Mouse (Mus musculus) lung, adult 2 months (tissue): ENCODE measurements at regions not wholly inside any gene's neighbourhood (a gene's known extent, or its start where the extent isn't known, plus 50 kb on each side); places are given as distances from the start of the nearest gene placed in this dataset.

Experiments
- DNase-seq: peaks from one replicate; pipeline ENCODE4 v3.0.0; 2022
- H3K4me1 ChIP-seq: fragments of 200-500 bp; 2 replicates; pipeline ENCODE4 v1.6.1; 2011; ENCODE audit warnings: low read length; ENCODE audit not compliant: control insufficient read depth, insufficient read depth
- H3K4me3 ChIP-seq: fragments of 200-500 bp; replicated peaks from 2 replicates; pipeline ENCODE3; 2011; ENCODE audit warnings: low read depth, mild to moderate bottlenecking, control low read depth, low read length; ENCODE audit errors: extremely low read depth
- CTCF ChIP-seq: fragments of 200-500 bp; IDR thresholded peaks from 2 replicates; pipeline ENCODE4 v1.5.1; 2011; ENCODE audit warnings: mild to moderate bottlenecking, low read length, control low read depth; ENCODE audit not compliant: insufficient read depth
- POLR2A ChIP-seq: fragments of 200-500 bp; IDR thresholded peaks from 2 replicates; pipeline ENCODE4 v1.6.1; 2011; ENCODE audit warnings: low read depth, mild to moderate bottlenecking, control low read depth, low read length, borderline replicate concordance; ENCODE audit errors: extremely low read depth
- WGBS: fragments of 180-500 bp; shearing (Covaris S2); methylation state at CpG from one replicate; pipeline ENCODE4 v1.1.7; 2018; 5-methylcytosine and 5-hydroxymethylcytosine counted together

DNA sequence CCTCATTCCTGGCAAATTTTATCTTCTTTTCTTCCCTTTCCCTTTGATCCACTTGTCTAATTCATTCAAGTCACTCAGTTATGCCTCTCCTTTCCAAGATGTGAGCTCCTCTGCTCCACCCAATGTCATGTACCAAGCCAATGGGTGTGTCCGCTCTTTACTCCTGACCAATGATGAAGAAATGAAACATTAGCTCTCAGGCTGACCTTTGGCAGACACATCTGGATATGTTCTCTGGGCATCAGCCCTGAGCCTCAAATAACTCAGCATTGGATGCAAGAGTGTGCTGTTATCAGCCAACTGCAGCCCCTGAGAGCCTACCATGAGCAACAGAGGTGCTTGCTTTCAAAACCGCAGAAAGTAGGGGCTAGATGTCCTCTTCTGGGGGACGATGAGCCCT lies 186.2 kb upstream of the Unc93a2 start:
- WGBS, result 85% methylated on average over 3 of the region's 3 CpGs
- DNase-seq, result no peak
- H3K4me1 ChIP-seq, result no peaks in the 10 kb centered on the region
- TF ChIP-seq CTCF (no peak), POLR2A (no peak)
- no peak overlapping the region for H3K4me3 ChIP-seq

DNA sequence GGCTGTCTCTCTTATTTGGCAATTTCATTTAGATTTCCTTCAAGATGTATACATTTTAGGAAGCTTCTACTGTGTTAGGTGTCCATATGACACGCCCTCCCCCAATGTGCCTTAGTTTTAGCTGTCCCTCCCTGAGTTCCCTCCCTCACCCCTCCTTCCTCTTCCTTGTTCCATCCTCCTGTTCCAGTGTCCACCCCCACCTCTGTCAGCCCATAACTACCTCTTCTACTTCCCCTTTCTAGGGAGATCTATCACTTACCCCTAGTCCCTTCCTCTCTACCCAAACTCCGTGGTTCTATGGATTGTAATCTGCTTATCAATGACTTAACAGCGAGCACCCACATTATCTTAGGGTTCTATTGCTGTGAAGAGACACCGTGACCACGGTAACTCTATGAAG lies 183.2 kb upstream of the Unc93a2 start:
- no peak for TF ChIP-seq CTCF
- TF ChIP-seq POLR2A, result no peak
- WGBS, result 86% methylated on average over 5 of the region's 5 CpGs
- no peak for DNase-seq

DNA sequence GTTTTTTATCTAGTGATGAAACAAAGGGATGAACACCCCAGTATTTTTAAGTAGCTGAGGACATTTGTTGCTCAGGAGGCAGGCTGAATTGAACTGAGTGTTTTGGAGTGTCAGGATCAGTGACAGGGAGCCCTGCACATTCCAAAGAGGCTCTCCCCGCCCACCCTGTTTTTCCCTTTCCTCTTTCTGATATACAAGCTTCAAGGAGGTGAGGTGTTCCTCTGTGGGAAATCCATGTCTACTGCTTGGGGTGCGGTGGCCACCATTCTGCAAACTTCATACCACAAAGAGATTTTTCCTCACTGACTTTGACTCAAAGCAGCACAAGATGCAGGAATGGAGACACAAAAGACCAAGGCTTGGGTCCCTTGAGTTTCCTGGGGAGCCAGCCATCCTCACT lies 180.5 kb upstream of the Unc93a2 start:
- TF ChIP-seq POLR2A (no peak), CTCF (no peak)
- WGBS, result 75% methylated on average over 2 of the region's 2 CpGs
- no peak for DNase-seq
- Histone ChIP-seq H3K4me1 (no peaks in the 10 kb centered on the region), H3K4me3 (no peak overlapping the region)

More for the DNA sequence above, 183.2 kb upstream of the Unc93a2 start:
- H3K4me1 ChIP-seq, result no peaks in the 10 kb centered on the region
- no peak overlapping the region for H3K4me3 ChIP-seq

DNA sequence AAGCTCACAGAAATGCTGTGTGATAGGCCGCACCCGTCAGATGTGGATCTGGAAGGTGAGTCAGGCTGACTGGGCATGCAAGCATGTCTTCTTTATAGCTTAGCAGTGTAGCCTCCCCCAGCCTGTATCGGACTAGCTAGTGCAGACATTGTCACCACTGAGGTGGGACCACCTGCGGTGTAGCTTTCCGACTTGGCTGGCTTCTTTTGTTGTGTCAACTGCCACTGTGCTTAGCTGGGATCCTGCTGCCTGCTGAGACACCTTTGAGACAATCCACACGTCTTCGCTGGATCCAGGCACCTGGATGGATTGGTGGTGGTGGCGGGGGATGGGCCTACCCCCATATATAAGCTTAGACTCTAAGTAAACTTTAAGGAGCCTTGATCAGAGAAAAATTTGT lies 177.7 kb upstream of the Unc93a2 start:
- DNase-seq, result no peak
- WGBS, result 72% methylated on average over 8 of the region's 8 CpGs
- no peak overlapping the region for H3K4me3 ChIP-seq
- TF ChIP-seq CTCF, result no peak
- no peak for TF ChIP-seq POLR2A
- H3K4me1 ChIP-seq, result no peaks in the 10 kb centered on the region

DNA sequence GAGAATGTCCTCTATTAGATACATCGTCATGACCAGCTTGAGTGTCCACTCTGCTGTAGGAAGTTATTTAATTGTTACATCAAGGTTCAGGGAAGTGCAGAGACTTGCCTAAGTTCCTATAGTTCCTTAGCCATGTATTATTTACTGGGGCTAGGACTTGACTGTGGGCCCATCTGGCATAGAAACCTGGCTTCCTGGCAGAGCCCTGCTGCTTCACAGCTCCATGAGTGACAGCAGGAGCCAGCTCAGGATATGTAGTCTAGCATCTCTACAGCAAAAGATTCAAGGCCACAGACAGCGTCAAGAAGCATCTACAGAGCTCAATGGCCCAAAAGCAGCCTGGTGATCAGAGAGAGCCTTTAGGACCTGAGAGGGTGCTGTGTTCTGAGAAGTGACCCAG lies 163.2 kb upstream of the Unc93a2 start:
- no peaks in the 10 kb centered on the region for H3K4me1 ChIP-seq
- 81% methylated on average over 2 of the region's 2 CpGs for WGBS
- DNase-seq, result no peak
- no peak overlapping the region for H3K4me3 ChIP-seq
- no peak for TF ChIP-seq POLR2A
- no peak for TF ChIP-seq CTCF

DNA sequence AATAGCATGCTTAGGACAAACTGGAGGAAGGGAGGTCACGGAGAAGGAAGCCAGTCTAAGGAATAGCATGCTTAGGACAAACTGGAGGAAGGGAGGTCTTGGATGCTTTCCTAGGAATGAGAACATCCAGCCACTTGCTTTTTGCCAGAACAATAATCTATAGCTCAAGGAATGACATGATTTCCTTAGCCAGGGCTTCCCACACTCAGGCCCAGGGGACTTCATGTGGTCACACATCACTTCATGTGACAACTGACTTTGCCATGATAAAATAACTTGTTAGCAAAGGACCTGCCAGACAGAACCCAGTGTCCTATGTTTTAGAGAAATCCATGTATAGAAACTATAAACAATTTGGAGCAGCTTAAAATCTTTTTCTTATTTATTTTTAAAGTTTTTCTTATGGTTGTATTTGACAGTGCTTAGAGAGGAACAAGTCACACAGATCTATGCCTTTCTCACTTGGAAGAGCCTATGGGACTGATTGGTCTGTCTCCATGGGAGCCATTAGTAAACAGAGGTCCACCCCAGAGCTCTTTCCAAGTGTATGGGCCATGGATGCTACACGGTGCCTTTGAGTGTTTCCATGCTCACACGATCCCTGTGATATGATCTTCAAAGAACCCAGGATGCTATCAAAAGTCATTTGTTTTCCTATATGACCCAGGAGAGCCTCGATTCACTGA lies 153.3 kb upstream of the Unc93a2 start:
- WGBS, result 35% methylated on average over 4 of the region's 4 CpGs
- TF ChIP-seq CTCF, result no peak
- no peak for TF ChIP-seq POLR2A
- H3K4me3 ChIP-seq, result no peak overlapping the region
- no peaks in the 10 kb centered on the region; the same call in 1 of the 2 replicates for H3K4me1 ChIP-seq
- DNase-seq, result no peak

DNA sequence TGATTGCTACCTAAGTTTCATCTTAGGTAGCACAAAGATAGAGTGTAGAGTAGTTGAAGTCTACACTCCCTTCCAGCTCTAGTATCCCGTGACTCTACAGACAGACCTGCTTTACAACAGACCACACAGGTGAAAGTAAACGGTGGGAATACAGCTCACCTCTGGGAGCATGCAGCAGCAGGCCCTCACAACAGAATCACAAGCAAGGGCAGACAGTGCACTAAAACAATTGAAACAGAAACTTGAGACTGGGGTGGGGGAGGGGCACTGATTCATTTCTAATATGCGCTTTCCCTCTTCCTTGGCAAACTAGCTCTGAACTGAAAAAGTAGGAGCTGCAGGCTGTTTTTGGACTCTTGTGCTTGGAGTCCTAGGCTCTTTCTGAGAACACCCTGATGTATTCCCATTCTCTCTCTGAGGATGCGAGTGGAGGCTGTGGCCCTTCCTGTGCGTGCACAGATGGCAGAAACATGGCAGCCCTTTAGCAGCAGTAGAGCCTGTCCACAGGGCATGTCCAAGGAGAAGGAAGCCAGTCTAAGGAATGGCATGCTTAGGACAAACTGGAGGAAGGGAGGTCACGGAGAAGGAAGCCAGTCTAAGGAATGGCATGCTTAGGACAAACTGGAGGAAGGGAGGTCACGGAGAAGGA lies 152.5 kb upstream of the Unc93a2 start:
- DNase-seq, result no peak
- no peak overlapping the region for H3K4me3 ChIP-seq
- TF ChIP-seq POLR2A, result no peak
- TF ChIP-seq CTCF, result no peak
- H3K4me1 ChIP-seq, result no peaks in the 10 kb centered on the region; the same call in 1 of the 2 replicates
- WGBS, result 52% methylated on average over 7 of the region's 7 CpGs

DNA sequence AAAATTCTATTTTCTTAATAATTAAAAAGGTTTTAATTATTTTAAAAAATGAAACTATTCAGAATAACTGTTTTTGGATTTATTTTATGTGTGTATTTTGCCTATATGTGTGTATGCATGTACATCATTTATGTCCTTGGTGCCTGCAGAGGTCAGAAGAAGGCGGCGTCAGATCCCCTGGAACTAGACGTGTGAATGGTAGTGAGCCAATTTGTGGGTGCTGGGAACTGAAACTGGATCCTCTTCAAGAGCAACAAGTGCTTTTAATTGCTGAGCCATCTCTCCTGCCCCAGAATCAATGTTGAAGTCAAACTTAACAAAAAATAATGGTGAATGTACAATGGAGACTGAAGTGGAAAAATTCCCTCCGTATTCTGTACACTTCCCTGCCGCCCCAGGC lies 151.9 kb upstream of the Unc93a2 start:
- 85% methylated on average over 5 of the region's 5 CpGs for WGBS
- TF ChIP-seq POLR2A, result no peak
- no peak for TF ChIP-seq CTCF

DNA sequence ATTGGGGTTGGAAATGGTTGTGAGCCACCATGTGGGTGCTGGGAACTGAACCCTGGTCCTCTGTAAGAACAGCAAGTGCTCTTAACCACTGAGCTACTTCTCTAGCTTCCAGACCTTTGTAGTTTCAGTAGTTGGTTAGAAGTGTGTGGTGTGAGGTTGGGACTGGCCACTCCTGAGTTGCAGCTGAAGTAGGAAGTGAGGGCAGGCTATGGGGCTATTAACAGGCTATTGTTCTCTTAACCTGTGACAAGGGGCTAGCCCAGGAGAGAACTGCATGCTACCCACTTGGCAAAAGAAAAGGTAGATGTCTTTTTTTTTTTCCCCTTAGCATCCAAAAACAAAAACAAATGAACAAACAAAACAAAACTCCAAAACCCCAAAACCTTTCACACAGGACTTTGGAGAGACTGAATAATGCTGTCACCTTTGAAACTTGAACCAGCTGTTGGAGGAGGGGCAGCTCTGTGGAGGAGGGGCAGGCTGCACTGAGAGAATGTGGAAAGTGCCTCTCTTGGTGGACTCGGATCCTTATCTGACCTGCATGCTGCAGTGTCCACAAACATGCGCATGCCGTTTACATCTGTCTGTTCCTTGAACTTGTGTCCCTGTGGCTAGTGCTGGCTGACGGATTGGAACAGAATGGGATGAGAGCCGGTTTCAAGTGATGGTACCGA lies 149.3 kb upstream of the Unc93a2 start:
- Histone ChIP-seq H3K4me3 (no peak overlapping the region), H3K4me1 (no peaks in the 10 kb centered on the region; the same call in 1 of the 2 replicates)
- WGBS, result 68% methylated on average over 6 of the region's 6 CpGs
- DNase-seq, result no peak
- no peak for TF ChIP-seq POLR2A
- no peak for TF ChIP-seq CTCF

More for the DNA sequence above, 151.9 kb upstream of the Unc93a2 start:
- no peaks in the 10 kb centered on the region; the same call in 1 of the 2 replicates for H3K4me1 ChIP-seq
- H3K4me3 ChIP-seq, result no peak overlapping the region
- no peak for DNase-seq

DNA sequence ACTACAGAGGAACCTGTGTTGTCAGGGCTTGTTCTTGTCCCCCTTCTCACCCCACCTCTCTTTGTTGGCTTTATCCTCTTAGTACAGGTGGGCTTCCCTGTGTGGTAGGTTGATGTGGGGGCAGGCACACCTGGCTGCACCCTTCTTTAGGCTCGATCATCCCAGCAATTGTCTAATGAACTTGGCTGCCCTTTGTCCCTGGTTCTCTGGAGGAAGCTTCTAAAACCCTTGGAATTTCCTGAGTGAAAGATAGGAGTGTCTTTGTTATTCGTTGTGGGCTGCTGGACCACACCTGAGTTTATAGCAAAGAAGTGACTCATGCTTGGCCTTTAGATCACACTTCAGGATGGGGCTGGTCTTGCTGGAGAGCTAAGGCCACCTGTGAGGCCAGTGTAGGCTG lies 148.3 kb upstream of the Unc93a2 start:
- no peak for DNase-seq
- WGBS, result 46% methylated on average over 2 of the region's 2 CpGs
- no peak overlapping the region for H3K4me3 ChIP-seq
- TF ChIP-seq CTCF (no peak), POLR2A (no peak)
- no peaks in the 10 kb centered on the region; the same call in 1 of the 2 replicates for H3K4me1 ChIP-seq

DNA sequence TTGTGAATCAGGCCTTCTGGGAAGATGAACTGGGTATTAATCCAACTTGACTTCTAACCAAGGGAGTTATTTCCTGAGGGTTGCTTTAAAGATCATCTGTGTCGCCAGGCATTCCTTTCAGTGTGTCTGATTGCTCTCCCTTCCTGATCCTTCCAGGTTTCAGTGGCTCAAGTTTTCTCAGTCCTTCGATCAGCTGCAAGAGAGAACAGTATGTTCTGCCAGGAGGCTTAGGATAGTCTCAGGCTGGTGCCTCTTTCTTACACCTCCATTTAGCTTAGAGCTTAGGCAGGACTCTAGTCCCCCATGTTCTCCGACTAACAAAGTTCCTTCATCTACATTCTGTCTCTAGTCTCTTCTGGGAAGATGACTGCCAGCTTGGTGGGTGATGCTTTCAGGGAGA lies 147.4 kb upstream of the Unc93a2 start:
- no peak for DNase-seq
- WGBS, result 79% methylated on average over 3 of the region's 3 CpGs
- Histone ChIP-seq H3K4me1 (no peaks in the 10 kb centered on the region; the same call in 1 of the 2 replicates), H3K4me3 (no peak overlapping the region)
- TF ChIP-seq POLR2A, result no peak
- no peak for TF ChIP-seq CTCF
